Mouse (Mus musculus): ENCODE measurements at regions not wholly inside any gene's neighbourhood (a gene's known extent, or its start where the extent isn't known, plus 50 kb on each side); places are given as distances from the start of the nearest gene placed in this dataset.

DNA sequence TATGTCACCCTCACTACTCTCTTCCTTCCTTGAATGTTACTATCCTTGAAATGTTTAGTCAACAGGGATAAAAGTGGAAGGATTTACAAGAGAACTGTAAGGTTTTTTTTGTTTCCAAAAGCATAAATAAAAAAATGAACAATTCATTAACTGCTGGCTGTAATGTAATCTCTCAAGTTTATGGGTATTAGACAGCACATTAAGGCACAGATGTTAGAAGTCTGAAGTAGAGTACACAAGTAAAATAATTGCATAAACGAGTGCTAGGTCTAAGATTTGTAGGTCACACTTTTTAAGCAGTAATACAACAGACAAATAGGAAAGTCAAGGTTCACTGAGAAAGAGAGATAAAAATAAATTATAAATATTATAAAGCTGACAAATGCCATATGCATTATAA lies 103.3 kb upstream of the Klf6 start:
- DNase-seq, result no peak
- intact Hi-C loops (cut with DNase I), result no loop called here

GRCm38 (mm10) chr13:5760030-5760429 lies 101.3 kb upstream of the Klf6 start:
- no peak for DNase-seq
- intact Hi-C loops (cut with DNase I), result no loop called here

DNA sequence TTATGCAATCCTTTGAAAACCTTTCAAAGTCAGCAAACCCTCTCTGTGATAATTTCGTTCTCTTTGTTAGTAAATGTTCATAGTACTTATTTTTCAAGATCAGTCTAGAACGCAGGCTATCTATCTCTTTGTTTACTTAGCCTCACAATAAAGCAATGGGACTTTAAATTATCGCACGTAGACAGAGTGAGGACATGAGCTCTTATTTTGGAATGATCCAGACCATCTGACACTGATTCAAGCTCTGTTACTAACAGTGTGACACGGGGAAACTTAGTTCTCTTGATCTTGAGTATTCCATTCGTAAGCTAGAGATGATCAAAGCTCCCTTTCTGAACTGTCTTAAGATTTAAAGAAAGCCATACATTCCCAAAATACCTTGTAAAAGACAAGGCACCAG lies 94.9 kb upstream of the Klf6 start:
- DNase-seq, result no peak

GRCm38 (mm10) chr13:5767202-5767601 lies 94.1 kb upstream of the Klf6 start:
- intact Hi-C loops (cut with DNase I), result no loop called here
- no peak for DNase-seq

More for the DNA sequence above, 94.9 kb upstream of the Klf6 start:
- intact Hi-C loops (cut with DNase I), result no loop called here

- intact Hi-C loops (cut with DNase I), result no loop called here
- DNase-seq, result no peak
Measured at GRCm38 (mm10) chr13:5768699-5769098, 92.6 kb upstream of the Klf6 start.

DNA sequence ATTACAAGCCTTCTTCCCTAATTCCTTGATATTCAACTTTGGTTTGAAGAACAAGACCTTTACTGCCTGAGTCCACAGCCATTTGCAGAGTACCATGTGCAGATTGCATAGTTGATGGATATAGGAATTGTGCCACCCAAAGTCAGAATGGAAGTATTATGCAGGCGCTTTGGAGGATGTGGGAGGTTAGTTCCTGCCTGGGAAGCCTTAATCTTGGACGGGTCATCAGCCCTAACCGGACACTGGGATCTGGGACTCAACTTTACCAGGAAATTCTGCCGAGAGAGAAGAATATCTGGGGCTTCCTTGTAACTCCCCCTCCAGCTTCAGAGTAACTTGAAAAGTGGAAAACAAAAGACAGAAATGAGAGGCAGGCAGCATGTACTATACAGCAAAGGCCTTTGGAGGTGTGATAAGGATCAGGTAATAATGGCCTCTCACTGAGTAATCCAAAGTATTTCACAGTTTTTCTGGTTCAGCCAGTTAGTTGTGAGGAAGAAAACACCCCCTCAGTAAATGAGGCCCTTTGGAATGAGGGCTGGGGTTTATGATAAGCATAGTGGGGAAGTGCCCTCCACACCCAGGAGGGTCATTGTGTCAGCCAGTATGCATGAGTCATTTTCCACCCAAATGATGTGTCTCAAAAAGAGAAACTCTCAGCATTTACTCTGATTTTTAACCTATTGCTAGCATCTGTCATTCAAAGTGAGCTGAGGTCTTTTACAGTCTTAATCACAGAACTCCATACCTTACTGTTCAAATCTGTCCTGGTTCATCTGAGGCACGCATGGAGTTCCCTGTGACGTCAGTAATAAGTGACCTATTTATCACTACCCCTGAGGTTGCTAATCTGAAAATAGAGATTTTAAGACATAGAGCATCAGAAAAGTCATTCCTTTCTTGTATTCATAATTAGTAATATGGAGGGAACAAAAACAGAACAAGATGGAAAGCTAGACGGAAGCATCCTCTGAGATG lies 91.7 kb upstream of the Klf6 start:
- no peak for DNase-seq
- intact Hi-C loops (cut with DNase I), result no loop called here

DNA sequence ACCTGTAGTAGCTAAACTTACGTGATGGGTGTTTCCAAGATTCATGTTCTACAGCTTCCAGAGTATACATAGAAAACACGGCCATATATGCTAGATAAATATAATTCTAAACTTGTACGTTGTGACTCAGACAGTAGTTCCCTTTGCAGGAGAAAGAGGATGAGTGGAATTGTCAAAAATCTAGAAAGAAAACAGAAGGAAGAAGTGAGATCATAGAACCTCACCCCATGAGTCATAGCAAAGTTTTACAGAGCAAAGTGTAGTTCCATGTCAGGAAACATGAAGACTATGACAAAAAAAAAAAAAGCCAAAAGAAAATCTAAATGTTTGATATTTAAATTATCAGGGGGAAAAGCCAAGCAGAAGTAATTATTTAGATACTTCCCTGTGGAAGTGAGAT lies 87.5 kb upstream of the Klf6 start:
- intact Hi-C loops (cut with DNase I), result no loop called here
- DNase-seq, result no peak

- intact Hi-C loops (cut with DNase I), result no loop called here
- DNase-seq, result no peak
Measured at GRCm38 (mm10) chr13:5778443-5779171, 82.7 kb upstream of the Klf6 start.

- no peak for DNase-seq
- intact Hi-C loops (cut with DNase I), result no loop called here
Measured at GRCm38 (mm10) chr13:5779410-5779809, 81.9 kb upstream of the Klf6 start.

DNA sequence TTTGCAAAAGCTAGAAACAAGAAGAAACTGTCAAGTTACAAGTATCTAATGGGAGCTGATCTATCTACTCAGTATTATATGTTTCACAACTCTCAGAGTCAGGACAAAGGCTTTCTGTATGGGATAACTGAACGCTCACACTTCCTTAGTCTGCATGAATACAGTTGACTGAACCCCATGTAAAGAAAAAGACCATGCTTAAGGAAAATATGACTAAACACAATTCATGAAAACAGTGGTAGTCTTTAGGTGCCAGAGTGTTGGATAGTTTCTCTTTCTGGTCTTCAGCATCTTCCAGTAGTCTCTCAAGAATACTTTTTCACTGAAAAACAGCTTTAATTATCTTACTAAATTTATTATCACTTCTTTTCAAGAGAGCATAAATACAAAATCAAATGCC lies 78.7 kb upstream of the Klf6 start:
- intact Hi-C loops (cut with DNase I), result no loop called here
- no peak for DNase-seq

DNA sequence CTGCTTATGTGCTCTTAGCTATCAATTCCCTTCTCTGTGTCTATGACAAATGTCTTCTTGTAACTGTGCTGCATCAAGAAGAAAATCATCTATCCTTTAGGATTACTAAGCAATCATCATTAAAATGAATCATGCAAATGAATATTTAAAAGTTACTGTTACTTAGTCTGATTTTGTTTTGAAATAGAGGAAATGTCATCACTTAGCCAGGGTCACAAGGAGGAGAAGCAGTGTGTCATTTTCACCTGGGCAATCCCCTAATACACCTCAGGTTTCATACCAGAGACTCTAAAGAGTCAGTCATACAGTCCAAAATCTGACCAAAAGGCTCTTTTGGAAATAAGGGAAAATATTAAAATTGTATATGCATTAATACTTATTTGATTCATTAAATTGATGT lies 74.2 kb upstream of the Klf6 start:
- intact Hi-C loops (cut with DNase I), result no loop called here
- DNase-seq, result no peak

DNA sequence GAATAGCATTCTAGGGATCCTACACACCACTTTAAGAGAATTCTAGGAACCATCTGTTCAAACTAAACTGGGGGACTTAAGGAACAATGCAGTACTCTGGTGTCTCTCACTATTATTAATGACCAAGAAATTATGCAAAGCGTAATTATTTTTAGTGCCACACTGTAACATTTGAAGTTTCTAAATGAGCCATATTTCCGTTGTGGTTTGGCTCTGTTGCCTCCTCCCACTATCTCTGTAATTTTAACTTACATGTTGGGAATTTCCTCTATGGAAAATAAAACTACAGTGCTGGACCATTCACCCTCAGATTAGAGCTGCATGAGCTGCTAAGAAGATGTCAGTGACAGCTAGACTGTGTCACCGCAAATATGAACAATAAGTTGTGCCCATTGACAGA lies 72.0 kb upstream of the Klf6 start:
- DNase-seq, result no peak
- intact Hi-C loops (cut with DNase I), result no loop called here

GRCm38 (mm10) chr13:5802079-5802478 lies 59.2 kb upstream of the Klf6 start:
- DNase-seq, result no peak
- intact Hi-C loops (cut with DNase I), result no loop called here

GRCm38 (mm10) chr13:5802826-5803225 lies 58.5 kb upstream of the Klf6 start:
- intact Hi-C loops (cut with DNase I), result no loop called here
- no peak for DNase-seq

DNA sequence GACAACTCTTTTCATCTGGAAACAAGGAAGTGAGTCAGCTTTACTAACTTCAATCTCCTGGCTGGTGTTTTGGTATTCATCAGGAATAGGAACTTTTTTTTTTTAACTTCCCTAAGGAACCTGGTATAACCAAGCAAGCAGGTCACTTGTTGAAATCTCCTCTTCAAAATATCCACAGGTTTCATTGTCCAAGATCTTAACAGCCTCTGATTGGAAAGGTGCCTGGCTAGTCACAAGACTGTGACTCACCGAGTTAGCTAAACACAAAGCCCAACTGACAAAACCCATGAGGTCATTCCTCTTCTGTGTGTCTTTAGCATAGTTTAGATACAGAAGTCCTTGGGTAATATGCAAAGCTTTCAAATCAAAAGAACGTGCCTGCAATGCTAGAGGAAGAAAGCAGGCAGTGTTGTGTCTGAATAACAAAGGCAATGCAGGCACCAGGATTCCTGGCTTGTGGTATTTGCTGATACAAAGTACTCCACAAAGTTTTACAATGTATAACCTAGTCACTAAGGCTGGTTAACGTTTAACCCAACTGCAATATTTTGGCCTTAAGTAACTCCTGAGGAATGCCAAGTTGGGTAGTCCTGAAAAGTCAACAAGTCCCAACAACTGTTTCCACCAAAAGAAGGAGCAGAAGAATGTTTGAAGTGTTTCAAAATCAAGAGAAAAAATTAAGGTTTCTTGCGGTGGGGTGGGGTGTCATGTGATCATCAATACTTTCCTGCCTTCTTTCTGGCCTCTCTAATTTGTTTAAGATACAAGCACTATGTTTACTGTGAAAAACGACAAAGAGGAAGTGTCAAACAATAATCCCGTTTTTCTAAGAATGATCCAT lies 57.5 kb upstream of the Klf6 start:
- intact Hi-C loops (cut with DNase I), result no loop called here
- no peak for DNase-seq

GRCm38 (mm10) chr13:5804381-5804941 lies 56.8 kb upstream of the Klf6 start:
- no peak for DNase-seq
- intact Hi-C loops (cut with DNase I), result no loop called here

- DNase-seq, result no peak
- intact Hi-C loops (cut with DNase I), result no loop called here
Measured at GRCm38 (mm10) chr13:5808380-5808779, 52.9 kb upstream of the Klf6 start.

Measured in left cerebral cortex, postnatal 4 days (tissue).